Mouse (Mus musculus) neural tube, embryonic 15.5 days (tissue): ENCODE measurements around the gene Exosc8. TPM values are rescaled to one million over a fixed set of nuclear protein-coding genes. Genes with fewer than 3 reads are reported as not detected.

Experiments used
- ATAC-seq: fragments of 200-750 bp; cut with Nextera tagmentation; 2 replicates; pipeline ENCODE4 v1.8.0; 2017; ENCODE audit warnings: mild to moderate bottlenecking, moderate TSS enrichment, moderate library complexity; ENCODE audit not compliant: low FRiP score
- H3K27ac ChIP-seq: fragments of 300-500 bp; sonication (generic); replicated peaks from 2 replicates; pipeline ENCODE4 v1.5.1; 2015; ENCODE audit warnings: mild to moderate bottlenecking, inconsistent platforms
- H3K27me3 ChIP-seq: fragments of 300-500 bp; sonication (generic); replicated peaks from 2 replicates; pipeline ENCODE4 v1.6.1; 2015; ENCODE audit warnings: inconsistent platforms
- H3K36me3 ChIP-seq: fragments of 300-500 bp; sonication (generic); 2 replicates; pipeline ENCODE4 v1.6.1; 2015; ENCODE audit warnings: inconsistent platforms
- H3K4me1 ChIP-seq: fragments of 300-500 bp; sonication (generic); 2 replicates; pipeline ENCODE4 v1.6.1; 2015; ENCODE audit warnings: inconsistent platforms
- H3K4me2 ChIP-seq: fragments of 300-500 bp; sonication (generic); 2 replicates; pipeline ENCODE4 v1.6.1; 2015; ENCODE audit warnings: inconsistent platforms, mild to moderate bottlenecking, moderate library complexity
- H3K4me3 ChIP-seq: fragments of 300-500 bp; sonication (generic); replicated peaks from 2 replicates; pipeline ENCODE4 v1.5.1; 2015; ENCODE audit warnings: mild to moderate bottlenecking, inconsistent platforms
- H3K9ac ChIP-seq: fragments of 300-500 bp; sonication (generic); replicated peaks from 2 replicates; pipeline ENCODE4 v1.6.1; 2015; ENCODE audit warnings: mild to moderate bottlenecking, inconsistent platforms
- H3K9me3 ChIP-seq: fragments of 300-500 bp; sonication (generic); replicated peaks from 2 replicates; pipeline ENCODE4 v1.6.1; 2016; ENCODE audit warnings: inconsistent platforms
- WGBS: fragments of 180-500 bp; shearing (Covaris S2); methylation state at CpG from one replicate; pipeline ENCODE4 v1.1.7; 2015; ENCODE audit warnings: mixed read lengths; 5-methylcytosine and 5-hydroxymethylcytosine counted together
- polyA plus RNA-seq: library from polyadenylated mRNA; unstranded; fragments of >200 nt; fragmentation: Nextera tagmentation; extraction: Ambion mirVana; gene quantifications from 2 replicates; pipeline ENCODE4 v1.2.1, GENCODE M21; 2015

Exosc8 gene
- polyA plus RNA-seq, 1 experiment from 2014 or later = 71.9 TPM

- Histone ChIP-seq H3K4me2 (peak overlapping the region; percentile 77), H3K9ac (peak overlapping the region; percentile 65), H3K4me1 (peaks cover 10% of the 10 kb centered on the region), H3K4me3 (peak overlapping the region; percentile 78), H3K27me3 (no peaks in the 10 kb centered on the region; the same call in 1 of the 2 replicates), H3K27ac (peak overlapping the region; percentile 82), H3K36me3 (peaks cover 18% of the 10 kb centered on the region), H3K9me3 (no peaks in the 10 kb centered on the region)
- under 1% methylated on average over 8 of the region's 8 CpGs for WGBS
- ATAC-seq = no peak; the same call in 1 of the 2 replicates
Observed at GRCm38 (mm10) chr3:54693056-54693415, 42.2 kb downstream of the Exosc8 start.

GRCm38 (mm10) chr3:54692202-54693055 lies 42.8 kb downstream of the Exosc8 start, which contains the start of gene Supt20:
Gene Supt20 (plus strand): TSS chr3:54692807.
- Histone ChIP-seq H3K4me2 (peak within 1 kb of the TSS; percentile 77), H3K4me3 (peak within 1 kb of the TSS; percentile 78), H3K4me1 (peaks cover 10% of the 10 kb centered on the region), H3K9ac (peak within 1 kb of the TSS; percentile 65), H3K27ac (peak within 1 kb of the TSS; percentile 82), H3K36me3 (peaks cover 13% of the 10 kb centered on the region), H3K9me3 (no peaks in the 10 kb centered on the region), H3K27me3 (no peaks in the 10 kb centered on the region; the same call in 1 of the 2 replicates)
- WGBS = 2% methylated on average over 65 of the region's 65 CpGs
- ATAC-seq = peak; percentile 99

GRCm38 (mm10) chr3:54689091-54689490 lies 46.1 kb downstream of the Exosc8 start:
- Histone ChIP-seq H3K36me3 (no peaks in the 10 kb centered on the region), H3K4me3 (no peak overlapping the region), H3K9me3 (no peaks in the 10 kb centered on the region), H3K27me3 (no peaks in the 10 kb centered on the region; the same call in 1 of the 2 replicates), H3K4me1 (peaks cover 5% of the 10 kb centered on the region), H3K9ac (no peak overlapping the region), H3K4me2 (no peak overlapping the region), H3K27ac (no peak overlapping the region)
- ATAC-seq = no peak
- 60% methylated on average over 2 of the region's 2 CpGs for WGBS

- H3K4me2 ChIP-seq = no peak overlapping the region
- 62% methylated on average over 2 of the region's 2 CpGs for WGBS
- no peak for ATAC-seq
Observed at GRCm38 (mm10) chr3:54687245-54687644, 47.9 kb downstream of the Exosc8 start.

GRCm38 (mm10) chr3:54685202-54685601 lies 50.0 kb downstream of the Exosc8 start:
- Histone ChIP-seq H3K36me3 (no peaks in the 10 kb centered on the region), H3K4me2 (no peak overlapping the region), H3K27ac (no peak overlapping the region), H3K27me3 (no peaks in the 10 kb centered on the region), H3K4me3 (no peak overlapping the region), H3K9me3 (no peaks in the 10 kb centered on the region), H3K4me1 (no peaks in the 10 kb centered on the region), H3K9ac (no peak overlapping the region)
- 91% methylated on average over 3 of the region's 3 CpGs for WGBS
- no peak for ATAC-seq

More at GRCm38 (mm10) chr3:54687245-54687644, 47.9 kb downstream of the Exosc8 start:
- no peaks in the 10 kb centered on the region for H3K9me3 ChIP-seq
- no peaks in the 10 kb centered on the region for H3K36me3 ChIP-seq
- no peak overlapping the region for H3K9ac ChIP-seq
- H3K27me3 ChIP-seq = no peaks in the 10 kb centered on the region; the same call in 1 of the 2 replicates
- H3K4me3 ChIP-seq = no peak overlapping the region
- H3K4me1 ChIP-seq = peaks cover 4% of the 10 kb centered on the region
- H3K27ac ChIP-seq = no peak overlapping the region

GRCm38 (mm10) chr3:54681310-54682204 lies 53.6 kb downstream of the Exosc8 start:
- no peak for ATAC-seq
- 74% methylated on average over 6 of the region's 6 CpGs for WGBS
- Histone ChIP-seq H3K4me2 (no peak overlapping the region), H3K9ac (no peak overlapping the region), H3K9me3 (no peaks in the 10 kb centered on the region), H3K4me1 (no peaks in the 10 kb centered on the region), H3K27me3 (no peaks in the 10 kb centered on the region), H3K4me3 (no peak overlapping the region), H3K27ac (no peak overlapping the region), H3K36me3 (no peaks in the 10 kb centered on the region)

Other genes with a start within 250 kb of the Exosc8 start
- 80.7 and 81.4 TPM in 2 replicates for gene Supt20, start 42.6 kb downstream of the Exosc8 start, polyA plus RNA-seq
- 0.40 and 0.42 TPM in 2 replicates for gene Gm21958, start 21.0 kb downstream of the Exosc8 start, polyA plus RNA-seq
- gene Alg5, start 146 bp upstream of the Exosc8 start, polyA plus RNA-seq = 45.7 and 49.0 TPM in 2 replicates
- 0.86 and 0.91 TPM in 2 replicates for gene Smad9, start 20.2 kb upstream of the Exosc8 start, polyA plus RNA-seq
- 43.4 and 44.2 TPM in 2 replicates for gene Rfxap, start 72.4 kb upstream of the Exosc8 start, polyA plus RNA-seq
- gene Sertm1, start 180.5 kb upstream of the Exosc8 start, polyA plus RNA-seq = 0.96 and 1.4 TPM in 2 replicates